Mouse (Mus musculus): ENCODE measurements at regions not wholly inside any gene's neighbourhood (a gene's known extent, or its start where the extent isn't known, plus 50 kb on each side); places are given as distances from the start of the nearest gene placed in this dataset.

DNA sequence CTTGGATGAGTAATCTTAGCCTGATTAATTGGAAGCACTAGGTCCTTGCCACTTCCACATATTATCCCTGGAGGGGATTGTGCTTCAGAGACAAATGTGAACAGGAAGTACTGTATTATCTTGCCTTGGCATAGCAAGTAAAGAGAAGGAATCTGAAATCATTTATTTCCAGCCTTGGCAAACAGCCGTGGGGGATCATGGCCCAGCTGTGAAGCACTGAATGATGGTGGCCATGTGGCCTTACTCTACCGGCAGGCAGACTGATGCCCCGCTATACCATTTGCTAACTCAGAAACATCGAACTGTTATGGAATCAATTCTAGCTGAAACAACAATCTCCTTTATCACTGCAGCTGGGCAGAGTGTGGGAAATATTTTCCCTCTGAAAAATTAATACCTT lies 345.3 kb downstream of the Zfp619 start:
- Histone ChIP-seq H3K36me3 (ENCODE audit: control insufficient read depth, insufficient read depth, low read length) (no peaks in the 10 kb centered on the region), H3K4me1 (ENCODE audit: control insufficient read depth, insufficient read depth, insufficient read length) (no peaks in the 10 kb centered on the region), H3K4me3 (ENCODE audit: extremely low read depth, insufficient read depth, insufficient read length) (no peak overlapping the region), H3K27me3 (ENCODE audit: control insufficient read depth, insufficient read depth, low read length) (no peaks in the 10 kb centered on the region), H3K27ac (ENCODE audit: insufficient read depth, low read length) (no peak overlapping the region)
- TF ChIP-seq POLR2A (IDR thresholded peaks at IDR 0.05; ENCODE audit: low read depth, low read length) = no peak
- TF ChIP-seq CTCF (IDR thresholded peaks at IDR 0.05; ENCODE audit: extremely low read depth, insufficient read depth, insufficient read length, insufficient replicate concordance) = no peak
- DNase-seq (ENCODE audit: low read depth in 1 of 2, low spot score in 2 of 2) = no peak
- 77% methylated on average over 4 of the region's 4 CpGs for WGBS

DNA sequence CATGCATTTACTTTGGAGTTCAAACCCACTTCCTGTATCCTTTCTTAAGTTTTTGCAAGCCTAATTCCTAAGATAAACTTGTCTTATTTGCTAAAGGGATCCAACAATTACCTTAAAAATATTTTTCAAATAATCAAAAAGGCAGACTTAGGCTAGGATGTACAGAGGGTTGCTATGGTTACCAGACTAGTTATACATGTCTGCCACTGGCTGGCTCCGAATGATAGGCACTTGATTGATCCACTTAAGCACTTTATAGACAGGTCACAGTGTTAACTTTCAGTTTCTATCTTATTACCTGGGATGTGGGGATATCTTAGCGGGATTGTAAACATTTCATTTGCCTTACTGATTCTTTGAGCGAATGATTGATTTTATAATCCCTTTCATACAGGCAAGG lies 346.6 kb downstream of the Zfp619 start:
- Histone ChIP-seq H3K27ac (ENCODE audit: insufficient read depth, low read length) (no peak overlapping the region), H3K27me3 (ENCODE audit: control insufficient read depth, insufficient read depth, low read length) (no peaks in the 10 kb centered on the region), H3K36me3 (ENCODE audit: control insufficient read depth, insufficient read depth, low read length) (no peaks in the 10 kb centered on the region), H3K4me1 (ENCODE audit: control insufficient read depth, insufficient read depth, insufficient read length) (no peaks in the 10 kb centered on the region), H3K4me3 (ENCODE audit: extremely low read depth, insufficient read depth, insufficient read length) (no peak overlapping the region)
- WGBS = 93% methylated on average over 3 of the region's 3 CpGs
- no peak for DNase-seq (ENCODE audit: low read depth in 1 of 2, low spot score in 2 of 2)
- TF ChIP-seq POLR2A (IDR thresholded peaks at IDR 0.05; ENCODE audit: low read depth, low read length) (no peak), CTCF (IDR thresholded peaks at IDR 0.05; ENCODE audit: extremely low read depth, insufficient read depth, insufficient read length, insufficient replicate concordance) (no peak)

DNA sequence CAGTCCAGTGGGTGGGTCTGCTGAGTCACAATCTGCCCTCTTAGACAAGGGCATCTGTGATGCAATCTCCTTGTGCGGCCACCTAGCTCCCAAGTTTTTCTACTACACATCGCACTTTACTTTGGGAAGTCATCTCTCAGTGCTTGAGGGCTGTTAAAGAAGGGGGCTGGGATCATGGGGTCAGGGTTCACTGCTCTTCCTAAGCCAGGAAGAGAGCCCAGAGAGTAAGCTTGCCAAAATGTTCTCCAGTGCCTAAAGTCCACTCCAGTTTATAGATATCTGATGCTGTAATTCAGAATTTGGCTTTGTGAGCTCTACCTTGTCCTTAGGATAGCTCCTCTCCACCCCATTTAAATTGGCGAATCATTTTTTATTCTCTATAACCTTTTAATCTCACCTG lies 347.2 kb downstream of the Zfp619 start:
- no peak overlapping the region for H3K27ac ChIP-seq (ENCODE audit: insufficient read depth, low read length)
- no peaks in the 10 kb centered on the region for H3K4me1 ChIP-seq (ENCODE audit: control insufficient read depth, insufficient read depth, insufficient read length)
- H3K36me3 ChIP-seq (ENCODE audit: control insufficient read depth, insufficient read depth, low read length) = no peaks in the 10 kb centered on the region
- no peaks in the 10 kb centered on the region for H3K27me3 ChIP-seq (ENCODE audit: control insufficient read depth, insufficient read depth, low read length)
- TF ChIP-seq CTCF (IDR thresholded peaks at IDR 0.05; ENCODE audit: extremely low read depth, insufficient read depth, insufficient read length, insufficient replicate concordance) = no peak
- no peak for TF ChIP-seq POLR2A (IDR thresholded peaks at IDR 0.05; ENCODE audit: low read depth, low read length)
- no peak for DNase-seq (ENCODE audit: low read depth in 1 of 2, low spot score in 2 of 2)
- no peak overlapping the region for H3K4me3 ChIP-seq (ENCODE audit: extremely low read depth, insufficient read depth, insufficient read length)
- 87% methylated on average over 3 of the region's 3 CpGs for WGBS

DNA sequence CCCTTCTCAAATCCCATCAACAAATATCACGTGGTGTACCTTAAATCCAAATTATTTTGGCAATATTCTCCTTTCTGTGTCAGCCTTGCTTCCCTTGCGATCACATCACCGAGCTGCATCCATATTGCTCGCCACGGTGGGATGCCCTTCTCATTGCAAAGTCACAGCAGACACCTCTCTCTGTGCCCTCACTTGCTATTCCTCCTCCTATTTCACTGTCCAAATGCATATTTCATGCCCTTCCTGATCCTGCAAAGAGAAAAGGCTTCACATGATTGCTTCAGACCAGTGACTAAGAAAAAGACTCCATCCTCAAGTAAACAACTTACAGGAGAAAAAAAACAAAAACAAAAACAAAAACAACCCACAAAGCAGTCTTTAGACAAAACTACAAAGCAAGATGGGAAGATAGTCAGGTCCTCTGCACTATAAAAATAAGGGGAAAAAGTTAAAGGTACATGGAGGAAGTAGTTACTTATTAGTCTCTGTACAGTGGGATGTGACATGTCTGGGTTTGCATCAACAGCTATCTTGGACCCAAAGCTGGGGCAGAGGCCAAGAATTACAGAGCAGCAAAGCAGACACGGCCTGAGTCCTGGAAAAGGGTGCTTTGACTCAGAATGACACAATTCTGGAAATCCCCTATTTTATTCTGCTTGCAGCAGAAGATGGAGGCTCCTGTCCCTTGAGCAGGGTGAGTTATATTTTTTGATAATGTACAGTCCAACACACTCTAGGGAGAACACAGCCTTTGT lies 349.3 kb downstream of the Zfp619 start:
- no peak for DNase-seq (ENCODE audit: low read depth in 1 of 2, low spot score in 2 of 2)

DNA sequence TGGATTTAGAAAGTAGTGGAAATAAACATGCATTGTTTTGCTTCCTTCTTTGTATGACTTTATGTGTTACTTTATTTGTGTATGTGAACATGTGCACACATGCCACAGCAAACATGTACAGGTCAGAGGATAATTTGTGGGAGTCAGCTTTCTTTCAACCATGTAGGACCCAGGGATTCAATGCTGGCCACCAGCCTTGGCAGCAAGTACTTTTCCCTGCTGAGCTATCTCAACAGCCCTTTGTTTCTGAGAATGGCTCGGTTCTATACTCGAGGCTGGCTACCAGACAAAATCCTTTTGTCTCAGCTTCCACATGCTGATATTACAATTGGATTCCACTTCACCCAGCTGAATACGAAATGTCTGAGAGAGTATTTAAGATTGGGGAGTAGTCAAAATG lies 349.9 kb downstream of the Zfp619 start:
- DNase-seq (ENCODE audit: low read depth in 1 of 2, low spot score in 2 of 2) = no peak
- 77% methylated on average over 3 of the region's 3 CpGs for WGBS
- Histone ChIP-seq H3K27ac (ENCODE audit: insufficient read depth, low read length) (no peak overlapping the region), H3K4me3 (ENCODE audit: extremely low read depth, insufficient read depth, insufficient read length) (no peak overlapping the region), H3K4me1 (ENCODE audit: control insufficient read depth, insufficient read depth, insufficient read length) (no peaks in the 10 kb centered on the region), H3K36me3 (ENCODE audit: control insufficient read depth, insufficient read depth, low read length) (no peaks in the 10 kb centered on the region), H3K27me3 (ENCODE audit: control insufficient read depth, insufficient read depth, low read length) (no peaks in the 10 kb centered on the region)
- no peak for TF ChIP-seq CTCF (IDR thresholded peaks at IDR 0.05; ENCODE audit: extremely low read depth, insufficient read depth, insufficient read length, insufficient replicate concordance)
- no peak for TF ChIP-seq POLR2A (IDR thresholded peaks at IDR 0.05; ENCODE audit: low read depth, low read length)

More for the DNA sequence above, 349.3 kb downstream of the Zfp619 start:
- Histone ChIP-seq H3K4me3 (ENCODE audit: extremely low read depth, insufficient read depth, insufficient read length) (no peak overlapping the region), H3K4me1 (ENCODE audit: control insufficient read depth, insufficient read depth, insufficient read length) (no peaks in the 10 kb centered on the region), H3K27ac (ENCODE audit: insufficient read depth, low read length) (no peak overlapping the region), H3K27me3 (ENCODE audit: control insufficient read depth, insufficient read depth, low read length) (no peaks in the 10 kb centered on the region), H3K36me3 (ENCODE audit: control insufficient read depth, insufficient read depth, low read length) (no peaks in the 10 kb centered on the region)
- TF ChIP-seq CTCF (IDR thresholded peaks at IDR 0.05; ENCODE audit: extremely low read depth, insufficient read depth, insufficient read length, insufficient replicate concordance) (no peak), POLR2A (IDR thresholded peaks at IDR 0.05; ENCODE audit: low read depth, low read length) (no peak)
- WGBS = 78% methylated on average over 6 of the region's 6 CpGs

DNA sequence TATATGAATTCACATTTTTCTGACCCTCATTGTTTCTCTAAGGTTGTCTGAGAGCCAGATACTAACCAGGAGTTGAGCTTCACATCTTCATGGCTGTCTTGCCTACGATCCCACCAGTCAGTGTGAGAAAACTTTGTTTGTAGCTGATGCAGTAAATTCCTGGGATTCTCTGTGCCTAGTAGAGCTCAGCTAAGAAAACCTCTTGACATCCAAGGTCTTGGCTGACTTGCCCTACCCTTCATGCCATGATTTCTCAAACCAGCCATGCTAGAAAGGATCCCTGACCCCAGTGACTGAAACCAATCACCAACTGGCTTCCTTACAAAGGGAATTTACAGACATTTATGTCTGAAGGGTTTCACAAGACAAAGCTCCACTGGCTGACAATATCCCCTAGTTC lies 364.5 kb downstream of the Zfp619 start:
- H3K4me3 ChIP-seq (ENCODE audit: extremely low read depth, insufficient read depth, insufficient read length) = no peak overlapping the region
- no peak overlapping the region for H3K27ac ChIP-seq (ENCODE audit: insufficient read depth, low read length)
- no peak for DNase-seq (ENCODE audit: low read depth in 1 of 2, low spot score in 2 of 2)
- no peaks in the 10 kb centered on the region for H3K27me3 ChIP-seq (ENCODE audit: control insufficient read depth, insufficient read depth, low read length)
- TF ChIP-seq CTCF (IDR thresholded peaks at IDR 0.05; ENCODE audit: extremely low read depth, insufficient read depth, insufficient read length, insufficient replicate concordance) = no peak
- no peak for TF ChIP-seq POLR2A (IDR thresholded peaks at IDR 0.05; ENCODE audit: low read depth, low read length)
- H3K36me3 ChIP-seq (ENCODE audit: control insufficient read depth, insufficient read depth, low read length) = no peaks in the 10 kb centered on the region
- WGBS = 74% methylated on average over 1 of the region's 1 CpGs
- H3K4me1 ChIP-seq (ENCODE audit: control insufficient read depth, insufficient read depth, insufficient read length) = no peaks in the 10 kb centered on the region

DNA sequence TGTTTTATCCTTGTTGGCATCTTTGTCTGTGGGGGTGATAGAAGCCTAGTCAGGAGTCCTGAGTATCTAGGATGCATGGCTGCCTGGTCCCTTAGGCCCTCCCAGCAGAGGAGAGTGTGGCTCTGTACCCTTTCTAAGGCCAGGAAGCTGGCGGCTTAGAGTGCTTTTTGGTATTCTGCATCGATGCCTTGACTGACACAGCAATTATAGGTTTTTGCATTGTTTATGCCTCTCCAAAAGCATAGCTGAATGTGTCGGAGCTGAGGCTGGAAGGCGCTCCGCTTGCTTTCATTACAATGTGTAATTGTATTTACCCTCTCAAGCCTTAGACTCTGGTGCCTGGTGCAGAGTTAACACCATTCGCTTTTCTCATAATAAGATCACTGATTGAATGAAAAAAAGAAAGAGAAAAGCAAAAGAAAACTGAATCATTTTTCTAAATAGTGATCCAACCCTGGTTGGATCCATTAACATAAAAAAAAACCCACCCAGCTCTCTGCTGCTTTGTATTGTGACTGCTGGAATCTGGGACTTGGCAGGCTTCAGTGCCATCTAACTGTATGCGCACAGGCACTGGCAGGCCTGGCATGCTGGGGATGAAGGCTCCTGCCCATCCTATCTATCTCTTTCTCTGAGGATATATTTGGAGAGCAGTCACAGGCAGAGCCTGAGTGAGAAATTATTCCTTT lies 376.8 kb downstream of the Zfp619 start:
- H3K4me1 ChIP-seq (ENCODE audit: control insufficient read depth, insufficient read depth, insufficient read length) = no peaks in the 10 kb centered on the region
- DNase-seq (ENCODE audit: low read depth in 1 of 2, low spot score in 2 of 2) = no peak
- H3K36me3 ChIP-seq (ENCODE audit: control insufficient read depth, insufficient read depth, low read length) = no peaks in the 10 kb centered on the region
- no peak overlapping the region for H3K4me3 ChIP-seq (ENCODE audit: extremely low read depth, insufficient read depth, insufficient read length)
- 94% methylated on average over 7 of the region's 7 CpGs for WGBS
- no peaks in the 10 kb centered on the region for H3K27me3 ChIP-seq (ENCODE audit: control insufficient read depth, insufficient read depth, low read length)
- H3K27ac ChIP-seq (ENCODE audit: insufficient read depth, low read length) = no peak overlapping the region
- no peak for TF ChIP-seq POLR2A (IDR thresholded peaks at IDR 0.05; ENCODE audit: low read depth, low read length)
- no peak for TF ChIP-seq CTCF (IDR thresholded peaks at IDR 0.05; ENCODE audit: extremely low read depth, insufficient read depth, insufficient read length, insufficient replicate concordance)
